Mouse (Mus musculus): Measurements from ENCODE around the gene Pigm. TPM values are rescaled to one million over a fixed set of nuclear protein-coding genes. Genes with fewer than 3 reads are reported as not detected.

Gene Pigm
- total and polyA plus RNA-seq, 2 experiments from 2014 or later, result 2.7 to 14.7 TPM

GRCm38 (mm10) chr1:172364684-172365083, 11.7 kb upstream of the Pigm start:
- WGBS, result 7% methylated on average over 6 of the region's 6 CpGs
- no peak overlapping the region for H3K4me2 ChIP-seq (ENCODE audit: low read depth, low read length)
- peak overlapping the region; percentile 37; the same call in 1 of the 2 replicates for H3K27ac ChIP-seq
- DNase-seq (ENCODE audit: low spot score), result peak; percentile 87
- no peak overlapping the region for H3K9ac ChIP-seq (replicated peaks; ENCODE audit: low read length)
- no peaks in the 10 kb centered on the region for H3K27me3 ChIP-seq (ENCODE audit: insufficient read depth, low read length)
- peak; percentile 79 for TF ChIP-seq CTCF (IDR thresholded peaks at IDR 0.05; ENCODE audit: low read depth)
- ATAC-seq, result peak; percentile 78
- H3K4me1 ChIP-seq (ENCODE audit: insufficient read depth, low read length), result no peaks in the 10 kb centered on the region
- no peak overlapping the region for H3K4me3 ChIP-seq (ENCODE audit: low read length)
- H3K36me3 ChIP-seq (ENCODE audit: insufficient read depth, low read length), result no peaks in the 10 kb centered on the region
- H3K9me3 ChIP-seq (ENCODE audit: low read length), result no peaks in the 10 kb centered on the region

- H3K4me3 ChIP-seq (ENCODE audit: low read length), result no peak overlapping the region
- no peaks in the 10 kb centered on the region for H3K36me3 ChIP-seq (ENCODE audit: insufficient read depth, low read length)
- no peak overlapping the region for H3K27ac ChIP-seq
- H3K4me2 ChIP-seq (ENCODE audit: low read depth, low read length), result 0 out of 2 replicates have a peak overlapping the region, but pooled peaks have one; percentile 18
- no peaks in the 10 kb centered on the region for H3K27me3 ChIP-seq (ENCODE audit: insufficient read depth, low read length)
- no peak overlapping the region for H3K9ac ChIP-seq (replicated peaks; ENCODE audit: low read length)
- ATAC-seq, result peak; percentile 64
- no peaks in the 10 kb centered on the region for H3K9me3 ChIP-seq (ENCODE audit: low read length)
- H3K4me1 ChIP-seq (ENCODE audit: insufficient read depth, low read length), result no peaks in the 10 kb centered on the region
- peak; percentile 77 for DNase-seq (ENCODE audit: low spot score)
- WGBS, result 30% methylated on average over 23 of the region's 23 CpGs
- TF ChIP-seq CTCF (IDR thresholded peaks at IDR 0.05; ENCODE audit: low read depth), result peak; percentile 71
Observed at GRCm38 (mm10) chr1:172368768-172369418, 7.5 kb upstream of the Pigm start.

GRCm38 (mm10) chr1:172376758-172377458, 562 bp downstream of the Pigm start:
- Histone ChIP-seq H3K4me2 (ENCODE audit: low read depth, low read length) (peak overlapping the region; percentile 99), H3K36me3 (ENCODE audit: insufficient read depth, low read length) (no peaks in the 10 kb centered on the region), H3K9ac (replicated peaks; ENCODE audit: low read length) (peak overlapping the region; percentile 69), H3K4me1 (ENCODE audit: insufficient read depth, low read length) (peaks cover 11% of the 10 kb centered on the region), H3K4me3 (ENCODE audit: low read length) (peak overlapping the region; percentile 75), H3K27me3 (ENCODE audit: insufficient read depth, low read length) (no peaks in the 10 kb centered on the region), H3K27ac (peak overlapping the region; percentile 78), H3K9me3 (ENCODE audit: low read length) (no peaks in the 10 kb centered on the region)
- 2% methylated on average over 61 of the region's 62 CpGs for WGBS
- no peak; the same call in 1 of the 2 replicates for ATAC-seq
- no peak for DNase-seq (ENCODE audit: low spot score)
- no peak for TF ChIP-seq CTCF (IDR thresholded peaks at IDR 0.05; ENCODE audit: low read depth)

GRCm38 (mm10) chr1:172380066-172380465, 3.7 kb downstream of the Pigm start:
- peaks cover 11% of the 10 kb centered on the region for H3K4me1 ChIP-seq (ENCODE audit: insufficient read depth, low read length)
- TF ChIP-seq CTCF (IDR thresholded peaks at IDR 0.05; ENCODE audit: low read depth), result no peak
- H3K9me3 ChIP-seq (ENCODE audit: low read length), result no peaks in the 10 kb centered on the region
- H3K4me3 ChIP-seq (ENCODE audit: low read length), result no peak overlapping the region
- H3K36me3 ChIP-seq (ENCODE audit: insufficient read depth, low read length), result no peaks in the 10 kb centered on the region
- WGBS, result 67% methylated on average over 10 of the region's 10 CpGs
- no peaks in the 10 kb centered on the region for H3K27me3 ChIP-seq (ENCODE audit: insufficient read depth, low read length)
- no peak overlapping the region for H3K27ac ChIP-seq
- no peak for DNase-seq (ENCODE audit: low spot score)
- ATAC-seq, result no peak
- H3K4me2 ChIP-seq (ENCODE audit: low read depth, low read length), result no peak overlapping the region
- H3K9ac ChIP-seq (replicated peaks; ENCODE audit: low read length), result no peak overlapping the region

GRCm38 (mm10) chr1:172382090-172382489, 5.7 kb downstream of the Pigm start:
- no peak for ATAC-seq
- H3K27me3 ChIP-seq (ENCODE audit: insufficient read depth, low read length), result no peaks in the 10 kb centered on the region
- no peak for TF ChIP-seq CTCF (IDR thresholded peaks at IDR 0.05; ENCODE audit: low read depth)
- no peak for DNase-seq (ENCODE audit: low spot score)
- H3K36me3 ChIP-seq (ENCODE audit: insufficient read depth, low read length), result no peaks in the 10 kb centered on the region
- H3K4me1 ChIP-seq (ENCODE audit: insufficient read depth, low read length), result peaks cover 11% of the 10 kb centered on the region
- no peaks in the 10 kb centered on the region for H3K9me3 ChIP-seq (ENCODE audit: low read length)
- 94% methylated on average over 1 of the region's 1 CpGs for WGBS
- no peak overlapping the region for H3K4me3 ChIP-seq (ENCODE audit: low read length)
- no peak overlapping the region for H3K4me2 ChIP-seq (ENCODE audit: low read depth, low read length)
- no peak overlapping the region for H3K9ac ChIP-seq (replicated peaks; ENCODE audit: low read length)
- H3K27ac ChIP-seq, result no peak overlapping the region

GRCm38 (mm10) chr1:172387246-172387645, 10.9 kb downstream of the Pigm start:
- Histone ChIP-seq H3K36me3 (ENCODE audit: insufficient read depth, low read length) (no peaks in the 10 kb centered on the region), H3K4me1 (ENCODE audit: insufficient read depth, low read length) (no peaks in the 10 kb centered on the region; the same call in 1 of the 2 replicates), H3K27ac (no peak overlapping the region), H3K4me2 (ENCODE audit: low read depth, low read length) (no peak overlapping the region), H3K4me3 (ENCODE audit: low read length) (no peak overlapping the region), H3K27me3 (ENCODE audit: insufficient read depth, low read length) (no peaks in the 10 kb centered on the region), H3K9me3 (ENCODE audit: low read length) (no peaks in the 10 kb centered on the region), H3K9ac (replicated peaks; ENCODE audit: low read length) (no peak overlapping the region)
- 56% methylated on average over 5 of the region's 5 CpGs for WGBS
- ATAC-seq, result no peak
- TF ChIP-seq CTCF (IDR thresholded peaks at IDR 0.05; ENCODE audit: low read depth), result no peak
- DNase-seq (ENCODE audit: low spot score), result no peak

- Histone ChIP-seq H3K27me3 (ENCODE audit: insufficient read depth, low read length) (no peaks in the 10 kb centered on the region), H3K4me2 (ENCODE audit: low read depth, low read length) (no peak overlapping the region), H3K9ac (replicated peaks; ENCODE audit: low read length) (no peak overlapping the region), H3K4me1 (ENCODE audit: insufficient read depth, low read length) (no peaks in the 10 kb centered on the region; the same call in 1 of the 2 replicates), H3K36me3 (ENCODE audit: insufficient read depth, low read length) (no peaks in the 10 kb centered on the region), H3K4me3 (ENCODE audit: low read length) (no peak overlapping the region), H3K9me3 (ENCODE audit: low read length) (no peaks in the 10 kb centered on the region), H3K27ac (no peak overlapping the region)
- no peak for TF ChIP-seq CTCF (IDR thresholded peaks at IDR 0.05; ENCODE audit: low read depth)
- DNase-seq (ENCODE audit: low spot score) (no peak), ATAC-seq (no peak)
- WGBS, result 61% methylated on average over 1 of the region's 1 CpGs
Observed at GRCm38 (mm10) chr1:172390769-172391168, 14.4 kb downstream of the Pigm start.
